Comparison of ENCODE assay signal across 12 mouse cellular contexts in the genomic region with DNA sequence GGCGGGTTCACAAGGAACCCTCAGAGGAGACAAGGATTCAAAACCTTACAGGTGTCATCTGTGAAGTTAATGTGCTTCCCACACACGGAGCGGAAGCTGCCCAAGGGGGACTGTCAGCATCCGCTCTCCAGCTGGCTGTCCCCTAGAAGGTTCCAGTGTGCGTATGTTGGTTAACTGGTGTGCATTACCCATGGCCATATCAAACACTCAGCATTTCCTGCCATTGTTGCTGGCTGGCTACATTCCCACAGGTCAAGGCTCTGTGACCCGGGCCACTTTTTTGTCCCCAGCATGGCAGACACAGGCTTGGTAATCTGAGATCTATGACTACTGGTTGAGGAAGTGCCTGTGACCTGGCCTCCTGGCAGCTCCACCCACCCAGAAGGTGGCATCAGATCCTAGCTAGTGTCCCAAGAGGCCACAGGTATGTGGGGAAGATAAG. TPM values are rescaled to one million over a fixed set of nuclear protein-coding genes. Genes with fewer than 3 reads are reported as not detected.
DNase-seq lines count a peak whose midpoint lies in the region; ATAC-seq and TF ChIP-seq lines count a peak whose summit lies in the region.
"Had no signal": no experiment of that assay in that cellular context is flagged by ENCODE, and none has a peak within 500 bp of the region (broad histone marks: within the 10 kb centered on the region; RNA-seq: fewer than 3 reads in every experiment).

No protein-coding gene starts in this region.

- no peak overlapping the region for H3K4me3 ChIP-seq in heart, embryonic 13.5 days
- H3K4me3 ChIP-seq in kidney, postnatal 0 days (replicated peaks; ENCODE audit: low read depth, low read length), result no peak overlapping the region
- H3K4me3 ChIP-seq in thymus, adult 2 months (ENCODE audit: control insufficient read depth, insufficient read depth, low read length), result no peak overlapping the region

- H3K9ac ChIP-seq in heart, embryonic 13.5 days, result no peak overlapping the region
- H3K9ac ChIP-seq in kidney, postnatal 0 days (ENCODE audit: low read depth, low read length), result no peak overlapping the region

- no peaks in the 10 kb centered on the region for H3K27me3 ChIP-seq in heart, embryonic 13.5 days (replicated peaks)
- H3K27me3 ChIP-seq in kidney, postnatal 0 days (ENCODE audit: insufficient read depth, low read length), result no peaks in the 10 kb centered on the region
- H3K27me3 ChIP-seq in thymus, adult 2 months (ENCODE audit: control insufficient read depth, insufficient read depth, low read length), result no peaks in the 10 kb centered on the region

- no peaks in the 10 kb centered on the region for H3K4me1 ChIP-seq in heart, embryonic 13.5 days
- no peaks in the 10 kb centered on the region for H3K4me1 ChIP-seq in kidney, postnatal 0 days (replicated peaks; ENCODE audit: insufficient read depth, low read length)
- H3K4me1 ChIP-seq in thymus, adult 2 months (replicated peaks; ENCODE audit: control insufficient read depth, insufficient read depth, low read length), result no peaks in the 10 kb centered on the region

- no peak for TF ChIP-seq CTCF in kidney, postnatal 0 days (IDR thresholded peaks at IDR 0.05; ENCODE audit: low read depth)
- no peak for TF ChIP-seq CTCF in thymus, adult 2 months (IDR thresholded peaks at IDR 0.05; ENCODE audit: borderline replicate concordance, control insufficient read depth, extremely low read depth, insufficient read depth, low read length, poor library complexity)

- H3K4me2 ChIP-seq in heart, embryonic 13.5 days, result no peak overlapping the region
- H3K4me2 ChIP-seq in kidney, postnatal 0 days (ENCODE audit: low read length), result no peak overlapping the region

- 73% methylated on average over 6 of the region's 6 CpGs for WGBS in heart, embryonic 13.5 days
- 84% methylated on average over 6 of the region's 6 CpGs for WGBS in kidney, postnatal 0 days
- WGBS in thymus, adult 2 months, result 71% methylated on average over 6 of the region's 6 CpGs

- H3K27ac ChIP-seq in heart, embryonic 13.5 days (replicated peaks), result peak overlapping the region; percentile 78
- H3K27ac ChIP-seq in kidney, postnatal 0 days, result peak overlapping the region; percentile 42; the same call in 1 of the 2 replicates
- no peak overlapping the region for H3K27ac ChIP-seq in thymus, adult 2 months (ENCODE audit: control insufficient read depth, insufficient read depth, low read length)

- no peak for ATAC-seq in heart, embryonic 13.5 days (ENCODE audit: extremely low read depth, insufficient number of reproducible peaks, low FRiP score, low TSS enrichment)
- ATAC-seq in kidney, postnatal 0 days (replicated peaks; ENCODE audit: low FRiP score, low read depth), result no peak
- ATAC-seq: midbrain, embryonic 16.5 days had no signal

- peaks cover 11% of the 10 kb centered on the region for H3K9me3 ChIP-seq in heart, embryonic 13.5 days
- peaks cover 11% of the 10 kb centered on the region for H3K9me3 ChIP-seq in kidney, postnatal 0 days (replicated peaks; ENCODE audit: low read length)

- H3K36me3 ChIP-seq in heart, embryonic 13.5 days, result peaks cover 97% of the 10 kb centered on the region
- peaks cover 54% of the 10 kb centered on the region for H3K36me3 ChIP-seq in kidney, postnatal 0 days (ENCODE audit: insufficient read depth, low read length)
- H3K36me3 ChIP-seq in thymus, adult 2 months (ENCODE audit: control insufficient read depth, insufficient read depth, low read length), result no peaks in the 10 kb centered on the region

- DNase-seq in adrenal gland, postnatal 10 days, result peak; percentile 70
- no peak for DNase-seq in adrenal gland, adult 18-20 months (ENCODE audit: low spot score in 2 of 2)
- DNase-seq in kidney, postnatal 0 days (ENCODE audit: low spot score), result peak; percentile 43
- peak; percentile 70 for DNase-seq in lung, postnatal 25 days (ENCODE audit: low spot score)
- DNase-seq in thymus, adult 2 months, result no peak
- DNase-seq in retina, embryonic 14.5 days (ENCODE audit: low spot score), result no peak
- no peak for DNase-seq in spleen, postnatal 14 days (ENCODE audit: low spot score in 2 of 2)
- DNase-seq: retina, postnatal 1 day had no signal

- no peak for TF ChIP-seq POLR2A in thymus, adult 2 months (IDR thresholded peaks at IDR 0.05; ENCODE audit: control insufficient read depth, extremely low read depth, insufficient read depth, low read length, poor library complexity)

RNA-seq across cellular contexts. Expression of gene Tomm40, which starts 7.5 kb away (rescaled TPM):
- 100 to 1,000 TPM; 157 to 171 TPM for total RNA-seq in adrenal gland, postnatal 10 days (2021)
- 100 to 1,000 TPM; 123 to 126 TPM for total RNA-seq in adrenal gland, adult 18-20 months (2021)
- polyA plus RNA-seq in heart, embryonic 13.5 days (2015; fragmentation: Nextera tagmentation; extraction: Ambion mirVana), result 128 and 146 TPM in 2 replicates
- 163 and 167 TPM in 2 replicates for polyA plus RNA-seq in kidney, postnatal 0 days (2015; fragmentation: Nextera tagmentation; extraction: Ambion mirVana)
- polyA plus RNA-seq in thymus, adult 2 months (2012; rRNA removed), result 109 and 120 TPM in 2 replicates

RNA-seq across cellular contexts. Expression of gene Apoe, which starts 23.8 kb away (rescaled TPM):
- 1,000 to 10,000 TPM; 1,872 to 4,173 TPM for total RNA-seq in adrenal gland, postnatal 10 days (2021)
- total RNA-seq in adrenal gland, adult 18-20 months (2021), result 1,000 to 10,000 TPM; 1,225 to 1,306 TPM
- polyA plus RNA-seq in heart, embryonic 13.5 days (2015; fragmentation: Nextera tagmentation; extraction: Ambion mirVana), result 480 and 561 TPM in 2 replicates
- polyA plus RNA-seq in kidney, postnatal 0 days (2015; fragmentation: Nextera tagmentation; extraction: Ambion mirVana), result 511 and 585 TPM in 2 replicates
- polyA plus RNA-seq in thymus, adult 2 months (2012; rRNA removed), result 1,583 and 2,086 TPM in 2 replicates

RNA-seq across cellular contexts. Expression of gene Nectin2, which starts 27.5 kb away (rescaled TPM):
- 100 to 1,000 TPM in 1 of 2 experiments, 10 to 100 TPM in 1; 86.7 to 106 TPM for total RNA-seq in adrenal gland, postnatal 10 days (2021)
- 100 to 1,000 TPM in 1 of 2 experiments, 10 to 100 TPM in 1; 76.9 to 105 TPM for total RNA-seq in adrenal gland, adult 18-20 months (2021)
- polyA plus RNA-seq in heart, embryonic 13.5 days (2015; fragmentation: Nextera tagmentation; extraction: Ambion mirVana), result 89.3 and 89.4 TPM in 2 replicates
- polyA plus RNA-seq in kidney, postnatal 0 days (2015; fragmentation: Nextera tagmentation; extraction: Ambion mirVana), result 112 and 114 TPM in 2 replicates
- 10.0 and 11.4 TPM in 2 replicates for polyA plus RNA-seq in thymus, adult 2 months (2012; rRNA removed)

RNA-seq across cellular contexts. Expression of gene Apoc1, which starts 30.3 kb away (rescaled TPM):
- total RNA-seq in adrenal gland, postnatal 10 days (2021), result 1,000 to 10,000 TPM in 1 of 2 experiments, 100 to 1,000 TPM in 1; 910 to 1,570 TPM
- total RNA-seq in adrenal gland, adult 18-20 months (2021), result 100 to 1,000 TPM; 156 to 789 TPM
- 8.8 and 13.9 TPM in 2 replicates for polyA plus RNA-seq in heart, embryonic 13.5 days (2015; fragmentation: Nextera tagmentation; extraction: Ambion mirVana)
- 37.1 and 48.4 TPM in 2 replicates for polyA plus RNA-seq in kidney, postnatal 0 days (2015; fragmentation: Nextera tagmentation; extraction: Ambion mirVana)
- 24.8 and 38.0 TPM in 2 replicates for polyA plus RNA-seq in thymus, adult 2 months (2012; rRNA removed)

RNA-seq across cellular contexts. Expression of gene Apoc4, which starts 41.5 kb away (rescaled TPM):
- total RNA-seq in adrenal gland, postnatal 10 days (2021), result 100 to 1,000 TPM; 211 to 416 TPM
- 100 to 1,000 TPM in 1 of 2 experiments, 10 to 100 TPM in 1; 31.6 to 112 TPM for total RNA-seq in adrenal gland, adult 18-20 months (2021)
- polyA plus RNA-seq in heart, embryonic 13.5 days (2015; fragmentation: Nextera tagmentation; extraction: Ambion mirVana), result 0.84 and 3.7 TPM in 2 replicates
- polyA plus RNA-seq in kidney, postnatal 0 days (2015; fragmentation: Nextera tagmentation; extraction: Ambion mirVana), result 0.26 and 0.60 TPM in 2 replicates
- 1.5 and 6.2 TPM in 2 replicates for polyA plus RNA-seq in thymus, adult 2 months (2012; rRNA removed)
- total RNA-seq: layer of hippocampus, postnatal 14 days had no signal
- polyA plus RNA-seq: embryonic facial prominence, embryonic 11.5 days; midbrain, embryonic 16.5 days had no signal

Comparison
In these comparisons a context has a peak if more than half of its experiments do, and no peak if none do; other contexts are left out.
1. DNase-seq: peak in adrenal gland, postnatal 10 days (single experiment), kidney, postnatal 0 days (single experiment) and lung, postnatal 25 days (single experiment); none in adrenal gland, adult 18-20 months (0 of 2), thymus, adult 2 months (single experiment), retina, embryonic 14.5 days (single experiment) and spleen, postnatal 14 days (0 of 2).